Mouse (Mus musculus): Measurements from ENCODE around the gene Ak5. TPM values are rescaled to one million over a fixed set of nuclear protein-coding genes. Genes with fewer than 3 reads are reported as not detected.

The Ak5 gene
- polyA plus RNA-seq, 1 experiment from 2014 or later: 1.9 TPM

- Histone ChIP-seq H3K4me2 (replicated peaks; ENCODE audit: low read depth) (no peak overlapping the region), H3K9me3 (ENCODE audit: control insufficient read depth, low read length) (no peaks in the 10 kb centered on the region), H3K9ac (ENCODE audit: low read length) (no peak overlapping the region), H3K27ac (replicated peaks) (no peak overlapping the region), H3K36me3 (ENCODE audit: control insufficient read depth, insufficient read depth, low read length) (no peaks in the 10 kb centered on the region), H3K4me1 (replicated peaks; ENCODE audit: control insufficient read depth, insufficient read depth) (no peaks in the 10 kb centered on the region), H3K4me3 (ENCODE audit: low read depth, low read length) (no peak overlapping the region), H3K27me3 (ENCODE audit: control insufficient read depth, insufficient read depth, low read length) (no peaks in the 10 kb centered on the region)
- DNase-seq (ENCODE audit: low spot score): no peak
- TF ChIP-seq EP300 (optimal IDR thresholded peaks at IDR 0.05): no peak
- TF ChIP-seq CTCF (IDR thresholded peaks at IDR 0.05; ENCODE audit: low read depth): no peak
- no peak for ATAC-seq (ENCODE audit: low FRiP score, low TSS enrichment)
- 92% methylated on average over 6 of the region's 6 CpGs for WGBS
Measured at GRCm38 (mm10) chr3:152480336-152480735, 187.8 kb downstream of the Ak5 start.

- Histone ChIP-seq H3K36me3 (ENCODE audit: control insufficient read depth, insufficient read depth, low read length) (no peaks in the 10 kb centered on the region), H3K4me1 (replicated peaks; ENCODE audit: control insufficient read depth, insufficient read depth) (no peaks in the 10 kb centered on the region), H3K9me3 (ENCODE audit: control insufficient read depth, low read length) (no peaks in the 10 kb centered on the region), H3K27me3 (ENCODE audit: control insufficient read depth, insufficient read depth, low read length) (no peaks in the 10 kb centered on the region), H3K4me3 (ENCODE audit: low read depth, low read length) (peak overlapping the region; percentile 46), H3K4me2 (replicated peaks; ENCODE audit: low read depth) (peak overlapping the region; percentile 72), H3K9ac (ENCODE audit: low read length) (peak overlapping the region; percentile 59), H3K27ac (replicated peaks) (peak overlapping the region; percentile 88)
- 3% methylated on average over 12 of the region's 16 CpGs for WGBS
- DNase-seq (ENCODE audit: low spot score) (peak; percentile 81), ATAC-seq (ENCODE audit: low FRiP score, low TSS enrichment) (peak; percentile 84)
- TF ChIP-seq EP300 (optimal IDR thresholded peaks at IDR 0.05): no peak
- no peak for TF ChIP-seq CTCF (IDR thresholded peaks at IDR 0.05; ENCODE audit: low read depth)
Measured at GRCm38 (mm10) chr3:152478599-152479435, 189.3 kb downstream of the Ak5 start.

- H3K27me3 ChIP-seq (ENCODE audit: control insufficient read depth, insufficient read depth, low read length): no peaks in the 10 kb centered on the region
- DNase-seq (ENCODE audit: low spot score): peak; percentile 84
- no peaks in the 10 kb centered on the region for H3K9me3 ChIP-seq (ENCODE audit: control insufficient read depth, low read length)
- H3K9ac ChIP-seq (ENCODE audit: low read length): peak overlapping the region; percentile 59
- no peaks in the 10 kb centered on the region for H3K4me1 ChIP-seq (replicated peaks; ENCODE audit: control insufficient read depth, insufficient read depth)
- TF ChIP-seq CTCF (IDR thresholded peaks at IDR 0.05; ENCODE audit: low read depth) (peak; percentile 85), EP300 (optimal IDR thresholded peaks at IDR 0.05) (no peak)
- ATAC-seq (ENCODE audit: low FRiP score, low TSS enrichment): peak; percentile 85
- peak overlapping the region; percentile 72 for H3K4me2 ChIP-seq (replicated peaks; ENCODE audit: low read depth)
- H3K27ac ChIP-seq (replicated peaks): peak overlapping the region; percentile 88
- H3K4me3 ChIP-seq (ENCODE audit: low read depth, low read length): peak overlapping the region; percentile 46
- WGBS: 3% methylated on average over 23 of the region's 23 CpGs
- H3K36me3 ChIP-seq (ENCODE audit: control insufficient read depth, insufficient read depth, low read length): no peaks in the 10 kb centered on the region
Measured at GRCm38 (mm10) chr3:152477796-152478527, 190.2 kb downstream of the Ak5 start.

- no peak for TF ChIP-seq EP300 (optimal IDR thresholded peaks at IDR 0.05)
- TF ChIP-seq CTCF (IDR thresholded peaks at IDR 0.05; ENCODE audit: low read depth): no peak
- no peaks in the 10 kb centered on the region for H3K9me3 ChIP-seq (ENCODE audit: control insufficient read depth, low read length)
- DNase-seq (ENCODE audit: low spot score) (no peak), ATAC-seq (ENCODE audit: low FRiP score, low TSS enrichment) (no peak)
- no peak overlapping the region for H3K9ac ChIP-seq (ENCODE audit: low read length)
- no peak overlapping the region for H3K4me3 ChIP-seq (ENCODE audit: low read depth, low read length)
- 88% methylated on average over 3 of the region's 3 CpGs for WGBS
- no peaks in the 10 kb centered on the region for H3K36me3 ChIP-seq (ENCODE audit: control insufficient read depth, insufficient read depth, low read length)
- no peak overlapping the region for H3K4me2 ChIP-seq (replicated peaks; ENCODE audit: low read depth)
- H3K4me1 ChIP-seq (replicated peaks; ENCODE audit: control insufficient read depth, insufficient read depth): no peaks in the 10 kb centered on the region
- H3K27me3 ChIP-seq (ENCODE audit: control insufficient read depth, insufficient read depth, low read length): no peaks in the 10 kb centered on the region
- H3K27ac ChIP-seq (replicated peaks): no peak overlapping the region
Measured at GRCm38 (mm10) chr3:152475894-152476293, 192.3 kb downstream of the Ak5 start.

GRCm38 (mm10) chr3:152475278-152475669, 192.9 kb downstream of the Ak5 start:
- Histone ChIP-seq H3K9me3 (ENCODE audit: control insufficient read depth, low read length) (no peaks in the 10 kb centered on the region), H3K4me1 (replicated peaks; ENCODE audit: control insufficient read depth, insufficient read depth) (no peaks in the 10 kb centered on the region), H3K4me2 (replicated peaks; ENCODE audit: low read depth) (no peak overlapping the region), H3K27me3 (ENCODE audit: control insufficient read depth, insufficient read depth, low read length) (no peaks in the 10 kb centered on the region), H3K9ac (ENCODE audit: low read length) (no peak overlapping the region), H3K36me3 (ENCODE audit: control insufficient read depth, insufficient read depth, low read length) (no peaks in the 10 kb centered on the region), H3K4me3 (ENCODE audit: low read depth, low read length) (no peak overlapping the region), H3K27ac (replicated peaks) (no peak overlapping the region)
- no peak for TF ChIP-seq EP300 (optimal IDR thresholded peaks at IDR 0.05)
- no peak for TF ChIP-seq CTCF (IDR thresholded peaks at IDR 0.05; ENCODE audit: low read depth)
- ATAC-seq (ENCODE audit: low FRiP score, low TSS enrichment) (no peak), DNase-seq (ENCODE audit: low spot score) (no peak)
- WGBS: 84% methylated on average over 1 of the region's 1 CpGs

All from stomach, postnatal 0 days (tissue).